Mouse (Mus musculus): Measurements from ENCODE around the gene Dnah9. TPM values are rescaled to one million over a fixed set of nuclear protein-coding genes. Genes with fewer than 3 reads are reported as not detected.

The Dnah9 gene
- 1.8 and 1.9 TPM in 2 replicates for polyA plus RNA-seq (2015; fragmentation: Nextera tagmentation; extraction: Ambion mirVana)

GRCm38 (mm10) chr11:66167801-66168651, at the start of gene Dnah9:
Gene Dnah9, minus strand, starts transcription at chr11:66168551.
- 2% methylated on average over 51 of the region's 53 CpGs for WGBS
- no peaks in the 10 kb centered on the region for H3K9me3 ChIP-seq (ENCODE audit: low read length)
- no peak within 1 kb of the TSS for H3K9ac ChIP-seq (replicated peaks; ENCODE audit: low read depth)
- H3K36me3 ChIP-seq (ENCODE audit: insufficient read depth, low read length) = no peaks in the 10 kb centered on the region
- TF ChIP-seq EP300 (IDR thresholded peaks at IDR 0.05) (no peak), CTCF (IDR thresholded peaks at IDR 0.05) (0 out of 2 replicates have a peak, but pooled peaks have one; percentile 5)
- peak within 1 kb of the TSS; percentile 34 for H3K4me3 ChIP-seq (ENCODE audit: low read depth, low read length)
- no peak within 1 kb of the TSS for H3K27ac ChIP-seq (ENCODE audit: low read length)
- peak; percentile 95 for ATAC-seq
- H3K27me3 ChIP-seq (replicated peaks; ENCODE audit: insufficient read depth, low read length) = no peaks in the 10 kb centered on the region
- peak; percentile 91 for DNase-seq (ENCODE audit: low spot score)
- H3K4me2 ChIP-seq (replicated peaks; ENCODE audit: low read depth, low read length) = peak within 1 kb of the TSS; percentile 63
- peaks cover 3% of the 10 kb centered on the region; the same call in 1 of the 2 replicates for H3K4me1 ChIP-seq (ENCODE audit: insufficient read depth, low read depth, low read length)

- no peak overlapping the region for H3K9ac ChIP-seq (replicated peaks; ENCODE audit: low read depth)
- H3K27ac ChIP-seq (ENCODE audit: low read length) = no peak overlapping the region
- H3K27me3 ChIP-seq (replicated peaks; ENCODE audit: insufficient read depth, low read length) = no peaks in the 10 kb centered on the region
- no peaks in the 10 kb centered on the region for H3K36me3 ChIP-seq (ENCODE audit: insufficient read depth, low read length)
- ATAC-seq = peak; percentile 93
- DNase-seq (ENCODE audit: low spot score) = peak; percentile 90
- TF ChIP-seq CTCF (IDR thresholded peaks at IDR 0.05) (peak; percentile 2), EP300 (IDR thresholded peaks at IDR 0.05) (peak; percentile 69)
- no peaks in the 10 kb centered on the region for H3K4me1 ChIP-seq (ENCODE audit: insufficient read depth, low read depth, low read length)
- 56% methylated on average over 3 of the region's 3 CpGs for WGBS
- H3K4me3 ChIP-seq (ENCODE audit: low read depth, low read length) = no peak overlapping the region
- no peaks in the 10 kb centered on the region for H3K9me3 ChIP-seq (ENCODE audit: low read length)
- no peak overlapping the region for H3K4me2 ChIP-seq (replicated peaks; ENCODE audit: low read depth, low read length)
These were observed 20.4 kb upstream of the Dnah9 start for GRCm38 (mm10) chr11:66188627-66189287.

- Histone ChIP-seq H3K27me3 (replicated peaks; ENCODE audit: insufficient read depth, low read length) (no peaks in the 10 kb centered on the region), H3K4me1 (ENCODE audit: insufficient read depth, low read depth, low read length) (no peaks in the 10 kb centered on the region), H3K9ac (replicated peaks; ENCODE audit: low read depth) (no peak overlapping the region), H3K4me2 (replicated peaks; ENCODE audit: low read depth, low read length) (no peak overlapping the region), H3K27ac (ENCODE audit: low read length) (no peak overlapping the region), H3K4me3 (ENCODE audit: low read depth, low read length) (no peak overlapping the region), H3K9me3 (ENCODE audit: low read length) (no peaks in the 10 kb centered on the region), H3K36me3 (ENCODE audit: insufficient read depth, low read length) (no peaks in the 10 kb centered on the region)
- ATAC-seq (no peak), DNase-seq (ENCODE audit: low spot score) (no peak)
- 79% methylated on average over 2 of the region's 2 CpGs for WGBS
- TF ChIP-seq EP300 (IDR thresholded peaks at IDR 0.05) (no peak), CTCF (IDR thresholded peaks at IDR 0.05) (no peak)
These were observed 19.8 kb upstream of the Dnah9 start for GRCm38 (mm10) chr11:66188146-66188545.

- Histone ChIP-seq H3K36me3 (ENCODE audit: insufficient read depth, low read length) (no peaks in the 10 kb centered on the region), H3K4me1 (ENCODE audit: insufficient read depth, low read depth, low read length) (no peaks in the 10 kb centered on the region)
- no peak for TF ChIP-seq EP300 (IDR thresholded peaks at IDR 0.05)
- no peak for TF ChIP-seq CTCF (IDR thresholded peaks at IDR 0.05)
These were observed 9.4 kb upstream of the Dnah9 start for GRCm38 (mm10) chr11:66177781-66178180.

GRCm38 (mm10) chr11:66164022-66164421, 4.3 kb downstream of the Dnah9 start:
- DNase-seq (ENCODE audit: low spot score) (no peak), ATAC-seq (no peak)
- H3K9me3 ChIP-seq (ENCODE audit: low read length) = no peaks in the 10 kb centered on the region
- H3K27me3 ChIP-seq (replicated peaks; ENCODE audit: insufficient read depth, low read length) = no peaks in the 10 kb centered on the region
- H3K4me3 ChIP-seq (ENCODE audit: low read depth, low read length) = no peak overlapping the region
- no peak for TF ChIP-seq EP300 (IDR thresholded peaks at IDR 0.05)
- no peak for TF ChIP-seq CTCF (IDR thresholded peaks at IDR 0.05)
- no peak overlapping the region for H3K27ac ChIP-seq (ENCODE audit: low read length)
- no peaks in the 10 kb centered on the region for H3K36me3 ChIP-seq (ENCODE audit: insufficient read depth, low read length)
- H3K4me1 ChIP-seq (ENCODE audit: insufficient read depth, low read depth, low read length) = peaks cover 3% of the 10 kb centered on the region; the same call in 1 of the 2 replicates
- no peak overlapping the region for H3K4me2 ChIP-seq (replicated peaks; ENCODE audit: low read depth, low read length)
- 56% methylated on average over 2 of the region's 2 CpGs for WGBS
- H3K9ac ChIP-seq (replicated peaks; ENCODE audit: low read depth) = no peak overlapping the region

More at GRCm38 (mm10) chr11:66177781-66178180, 9.4 kb upstream of the Dnah9 start:
- Histone ChIP-seq H3K4me3 (ENCODE audit: low read depth, low read length) (no peak overlapping the region), H3K9me3 (ENCODE audit: low read length) (no peaks in the 10 kb centered on the region), H3K4me2 (replicated peaks; ENCODE audit: low read depth, low read length) (no peak overlapping the region), H3K27ac (ENCODE audit: low read length) (no peak overlapping the region), H3K27me3 (replicated peaks; ENCODE audit: insufficient read depth, low read length) (no peaks in the 10 kb centered on the region), H3K9ac (replicated peaks; ENCODE audit: low read depth) (no peak overlapping the region)
- ATAC-seq (no peak), DNase-seq (ENCODE audit: low spot score) (no peak)
- 43% methylated on average over 2 of the region's 2 CpGs for WGBS

- WGBS = 71% methylated on average over 11 of the region's 11 CpGs
- ATAC-seq (no peak), DNase-seq (ENCODE audit: low spot score) (no peak)
- Histone ChIP-seq H3K4me3 (ENCODE audit: low read depth, low read length) (no peak overlapping the region), H3K27ac (ENCODE audit: low read length) (no peak overlapping the region), H3K4me1 (ENCODE audit: insufficient read depth, low read depth, low read length) (no peaks in the 10 kb centered on the region), H3K4me2 (replicated peaks; ENCODE audit: low read depth, low read length) (no peak overlapping the region), H3K27me3 (replicated peaks; ENCODE audit: insufficient read depth, low read length) (no peaks in the 10 kb centered on the region), H3K9ac (replicated peaks; ENCODE audit: low read depth) (no peak overlapping the region), H3K9me3 (ENCODE audit: low read length) (no peaks in the 10 kb centered on the region), H3K36me3 (ENCODE audit: insufficient read depth, low read length) (no peaks in the 10 kb centered on the region)
- TF ChIP-seq CTCF (IDR thresholded peaks at IDR 0.05) = no peak
- no peak for TF ChIP-seq EP300 (IDR thresholded peaks at IDR 0.05)
These were observed 27.6 kb downstream of the Dnah9 start for GRCm38 (mm10) chr11:66140631-66141252.

Measured in lung, postnatal 0 days (tissue).